Mouse (Mus musculus): Measurements from ENCODE around the gene Emp3.

DNA sequence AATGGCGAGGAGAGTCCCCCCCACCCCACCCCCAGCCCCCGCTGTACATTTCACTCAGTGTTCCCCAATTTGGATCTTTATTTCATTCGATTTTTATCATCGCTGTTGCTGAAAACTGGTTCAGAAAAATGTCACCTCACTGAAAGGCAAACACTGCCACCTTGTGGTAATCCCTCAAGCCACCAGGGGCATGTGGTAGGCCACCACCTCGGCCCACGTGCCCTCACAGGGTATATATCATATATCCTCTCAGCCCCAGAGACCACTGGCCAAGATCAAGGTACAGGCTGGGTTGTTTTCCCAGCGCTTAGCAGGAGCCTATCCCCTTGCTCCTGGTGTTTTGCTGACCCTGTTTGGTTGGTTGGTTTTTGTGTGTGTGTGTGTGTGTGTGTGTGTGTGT, 13.9 kb upstream of the Emp3 start:
- TF ChIP-seq CTCF (conservative IDR thresholded peaks at IDR 0.05; ENCODE audit: low read length) (peak; percentile 42; the same call in 1 of the 2 replicates), POU5F1 (IDR thresholded peaks at IDR 0.05; ENCODE audit: borderline replicate concordance, low read length) (no peak), NANOG (IDR thresholded peaks at IDR 0.05; ENCODE audit: borderline replicate concordance, low read length) (no peak)

All from E14TG2a.4 (cell line).